Mouse (Mus musculus) 3134 (cell line): ENCODE data around the gene Cers6.
A peak's percentile ranks its signal among the peaks of the same experiment; 100 is the strongest.

Source experiments
- DNase-seq: peaks from one replicate; pipeline ENCODE4 v3.0.0-alpha.2; 2011; ENCODE audit warnings: low spot score; ENCODE audit not compliant: insufficient read length; ENCODE audit errors: extremely low read depth

Cers6 gene

GRCm38 (mm10) chr2:69011392-69011791 is 150.2 kb downstream of the Cers6 start:
- no peak for DNase-seq

GRCm38 (mm10) chr2:69011860-69012259 is 150.6 kb downstream of the Cers6 start:
- no peak for DNase-seq

- no peak for DNase-seq
Observed at GRCm38 (mm10) chr2:69014241-69014640, 153.0 kb downstream of the Cers6 start.

GRCm38 (mm10) chr2:69015172-69015724 is 154.0 kb downstream of the Cers6 start:
- DNase-seq: no peak

- no peak for DNase-seq
Observed at GRCm38 (mm10) chr2:69015822-69016221, 154.6 kb downstream of the Cers6 start.

GRCm38 (mm10) chr2:69019026-69019565 is 157.9 kb downstream of the Cers6 start:
- DNase-seq: no peak

GRCm38 (mm10) chr2:69019821-69020489 is 158.7 kb downstream of the Cers6 start:
- no peak for DNase-seq

- no peak for DNase-seq
Observed at GRCm38 (mm10) chr2:69020636-69021310, 159.5 kb downstream of the Cers6 start.

- DNase-seq: no peak
Observed at GRCm38 (mm10) chr2:69021516-69021915, 160.3 kb downstream of the Cers6 start.

GRCm38 (mm10) chr2:69024856-69025255 is 163.6 kb downstream of the Cers6 start:
- DNase-seq: no peak

- DNase-seq: no peak
Observed at GRCm38 (mm10) chr2:69032562-69032961, 171.3 kb downstream of the Cers6 start.

- DNase-seq: no peak
Observed at GRCm38 (mm10) chr2:69035457-69035856, 174.2 kb downstream of the Cers6 start.

GRCm38 (mm10) chr2:69037362-69037761 is 176.1 kb downstream of the Cers6 start:
- no peak for DNase-seq

- DNase-seq: no peak
Observed at GRCm38 (mm10) chr2:69042327-69043106, 181.3 kb downstream of the Cers6 start.

GRCm38 (mm10) chr2:69043431-69044118 is 182.3 kb downstream of the Cers6 start:
- peak; percentile 41 for DNase-seq

GRCm38 (mm10) chr2:69045926-69046325 is 184.7 kb downstream of the Cers6 start:
- no peak for DNase-seq

GRCm38 (mm10) chr2:69047297-69047696 is 186.1 kb downstream of the Cers6 start:
- no peak for DNase-seq

GRCm38 (mm10) chr2:69047805-69048204 is 186.6 kb downstream of the Cers6 start:
- DNase-seq: no peak

- DNase-seq: no peak
Observed at GRCm38 (mm10) chr2:69049179-69049578, 187.9 kb downstream of the Cers6 start.

GRCm38 (mm10) chr2:69050189-69050588 is 188.9 kb downstream of the Cers6 start:
- no peak for DNase-seq
